Mouse (Mus musculus) pancreas, adult 10 weeks (tissue): ENCODE data around the gene Ggact. TPM values are rescaled to one million over a fixed set of nuclear protein-coding genes. Genes with fewer than 3 reads are reported as not detected.

ENCODE experiments used
- polyA plus RNA-seq: library from polyadenylated mRNA; stranded (reverse); fragments of 350-450 nt; fragmentation: Illumina TruSeq; extraction: RNeasy Lipid Tissue Mini Kit (QIAGEN cat#74804); gene quantifications from one replicate; pipeline ENCODE4 v1.2.3, GENCODE M21; 2015; ENCODE audit warnings: low read depth, low replicate concordance; ENCODE audit not compliant: insufficient read depth

Gene Ggact
- 8.7 TPM for polyA plus RNA-seq

DNA sequence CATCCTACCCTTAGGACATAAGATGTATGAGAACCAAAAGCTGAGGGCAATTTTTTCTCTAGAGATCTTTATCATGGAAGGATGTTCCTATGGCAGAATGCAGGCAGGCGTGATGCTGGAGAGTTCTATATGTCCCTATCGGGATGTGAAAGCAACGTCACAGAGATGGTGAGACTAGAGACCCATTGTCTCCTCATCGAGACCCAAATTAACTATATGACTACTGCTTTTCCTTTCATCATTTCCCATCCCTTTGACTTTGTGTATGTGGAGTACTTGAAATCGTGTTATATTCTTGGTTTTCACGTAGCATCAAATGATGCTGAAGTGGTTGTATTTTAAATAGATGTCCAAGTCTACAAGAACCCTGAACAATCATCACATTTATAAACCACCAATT is at the start of gene Ggact:
Ggact (minus strand) TSS at position 101 of the 400 bp plus-strand sequence.

Other genes with a start within 250 kb of the Ggact start
- 1.2 TPM for gene Tmtc4, start 70.3 kb upstream of the Ggact start, polyA plus RNA-seq